Comparison of ENCODE assay signal across 8 mouse cellular contexts in genomic region chr10:85655881-85656280, GRCm38 (mm10).
DNase-seq lines count a peak whose midpoint lies in the region; ATAC-seq and TF ChIP-seq lines count a peak whose summit lies in the region.

No protein-coding gene starts in this region.

- intact Hi-C loops in gastrocnemius, postnatal 14 days (cut with DNase I; ENCODE audit: low total_unique reads): no loop called here

- no peaks in the 10 kb centered on the region for H3K9me3 ChIP-seq in limb, embryonic 14.5 days (ENCODE audit: control insufficient read depth, low read length)

- H3K4me3 ChIP-seq in limb, embryonic 14.5 days (replicated peaks; ENCODE audit: low read length): no peak overlapping the region

- no peak overlapping the region for H3K27ac ChIP-seq in limb, embryonic 14.5 days (replicated peaks; ENCODE audit: low read depth, low read length)

- TF ChIP-seq POLR2A in limb, embryonic 14.5 days (IDR thresholded peaks at IDR 0.05; ENCODE audit: borderline replicate concordance, extremely low read depth, insufficient read depth, insufficient read length): no peak

- no peak overlapping the region for H3K4me2 ChIP-seq in limb, embryonic 14.5 days (replicated peaks; ENCODE audit: low read depth, low read length, severe bottlenecking)

- peak; percentile 9 for DNase-seq in gastrocnemius, postnatal 14 days
- DNase-seq in gastrocnemius, adult 8-10 months (ENCODE audit: low spot score in 2 of 2): no peak
- DNase-seq in 3T3-L1 (ENCODE audit: low read depth, low spot score): peak; percentile 34
- peak; percentile 26 for DNase-seq in heart, adult 8-10 months (ENCODE audit: low spot score)
- DNase-seq in limb, embryonic 14.5 days (ENCODE audit: low spot score): peak; percentile 63
- no peak for DNase-seq in ovary, postnatal 14 days (ENCODE audit: low spot score)
- DNase-seq in liver: no peak
- no peak for DNase-seq in right cerebral cortex, postnatal 36 days (ENCODE audit: low spot score in 2 of 2)

- 50% methylated on average over 4 of the region's 4 CpGs for WGBS in limb, embryonic 14.5 days

- H3K36me3 ChIP-seq in limb, embryonic 14.5 days (ENCODE audit: control insufficient read depth, insufficient read depth, low read length): no peaks in the 10 kb centered on the region

- peak; percentile 55; the same call in 1 of the 2 replicates for ATAC-seq in limb, embryonic 14.5 days (ENCODE audit: low FRiP score, low read depth)

- H3K27me3 ChIP-seq in limb, embryonic 14.5 days (ENCODE audit: control insufficient read depth, insufficient read depth, low read length): no peaks in the 10 kb centered on the region

- H3K4me1 ChIP-seq in limb, embryonic 14.5 days (ENCODE audit: control insufficient read depth, insufficient read depth, low read length): no peaks in the 10 kb centered on the region

- H3K9ac ChIP-seq in limb, embryonic 14.5 days (ENCODE audit: low read depth, low read length, severe bottlenecking): no peak overlapping the region

Comparison
In these comparisons a context has a peak if more than half of its experiments do, and no peak if none do; other contexts are left out.
1. DNase-seq: peak in gastrocnemius, postnatal 14 days (single experiment), 3T3-L1 (single experiment), heart, adult 8-10 months (single experiment) and limb, embryonic 14.5 days (single experiment); none in gastrocnemius, adult 8-10 months (0 of 2), ovary, postnatal 14 days (single experiment), liver (single experiment) and right cerebral cortex, postnatal 36 days (0 of 2).